In genomic region chr9:34054435-34054834, GRCm38 (mm10) we compare ENCODE assay signal across 10 mouse cellular contexts.
DNase-seq lines count a peak whose midpoint lies in the region; ATAC-seq and TF ChIP-seq lines count a peak whose summit lies in the region.
"Had no signal": no experiment of that assay in that cellular context is flagged by ENCODE, and none has a peak within 500 bp of the region (broad histone marks: within the 10 kb centered on the region; RNA-seq: fewer than 3 reads in every experiment).

No protein-coding gene starts in this region.

- no peaks in the 10 kb centered on the region for H3K4me1 ChIP-seq in heart, embryonic 10.5 days
- H3K4me1 ChIP-seq in cortical plate, adult 2 months (ENCODE audit: control insufficient read depth, insufficient read depth, low read length): no peaks in the 10 kb centered on the region
- no peaks in the 10 kb centered on the region for H3K4me1 ChIP-seq in neural tube, embryonic 11.5 days (ENCODE audit: control insufficient read depth, insufficient read depth, low read length)

- H3K9me3 ChIP-seq in heart, embryonic 10.5 days: no peaks in the 10 kb centered on the region
- no peaks in the 10 kb centered on the region for H3K9me3 ChIP-seq in neural tube, embryonic 11.5 days (ENCODE audit: control insufficient read depth, low read length)

- intact Hi-C loops in heart, postnatal 10 days (cut with DNase I): loop anchor here (5.0 to 10.0 kb wide), 2 partner anchors 433 to 960 kb away; partner anchors contain the start of gene Kirrel3

- no peak overlapping the region for H3K4me3 ChIP-seq in heart, embryonic 10.5 days
- H3K4me3 ChIP-seq in cortical plate, adult 2 months (ENCODE audit: insufficient read depth, low read length): no peak overlapping the region
- H3K4me3 ChIP-seq in neural tube, embryonic 11.5 days (ENCODE audit: low read depth, low read length): no peak overlapping the region
- H3K4me3 ChIP-seq: erythroblast, embryonic 14.5 days had no signal

- no peaks in the 10 kb centered on the region for H3K27me3 ChIP-seq in heart, embryonic 10.5 days (ENCODE audit: insufficient read depth, poor library complexity, severe bottlenecking)
- no peaks in the 10 kb centered on the region for H3K27me3 ChIP-seq in neural tube, embryonic 11.5 days (ENCODE audit: control insufficient read depth, insufficient read depth, low read length)

- no peaks in the 10 kb centered on the region for H3K36me3 ChIP-seq in heart, embryonic 10.5 days
- H3K36me3 ChIP-seq in neural tube, embryonic 11.5 days (ENCODE audit: control insufficient read depth, insufficient read depth, low read length): no peaks in the 10 kb centered on the region

- no peak; the same call in 1 of the 2 replicates for ATAC-seq in neural tube, embryonic 11.5 days (ENCODE audit: insufficient read depth, low FRiP score, low TSS enrichment)

- WGBS in heart, embryonic 10.5 days: 64% methylated on average over 2 of the region's 2 CpGs
- WGBS in neural tube, embryonic 11.5 days: 62% methylated on average over 2 of the region's 2 CpGs

- no peak overlapping the region for H3K27ac ChIP-seq in heart, embryonic 10.5 days
- H3K27ac ChIP-seq in cortical plate, adult 2 months (ENCODE audit: insufficient read depth, low read length): no peak overlapping the region
- H3K27ac ChIP-seq in neural tube, embryonic 11.5 days (ENCODE audit: low read depth, low read length): no peak overlapping the region

- peak; percentile 42 for TF ChIP-seq CTCF in cortical plate, adult 2 months (IDR thresholded peaks at IDR 0.05; ENCODE audit: extremely low read depth, insufficient read depth, low read length)

- no peak for TF ChIP-seq POLR2A in cortical plate, adult 2 months (IDR thresholded peaks at IDR 0.05; ENCODE audit: extremely low read depth, insufficient read depth, low read length)

- H3K4me2 ChIP-seq in neural tube, embryonic 11.5 days (ENCODE audit: low read depth): no peak overlapping the region

- no peak overlapping the region for H3K9ac ChIP-seq in neural tube, embryonic 11.5 days (ENCODE audit: low read length)

- peak; percentile 4 to 19 for DNase-seq in heart, postnatal 10 days
- DNase-seq in heart, embryonic 10.5 days (ENCODE audit: low spot score): no peak
- peak; percentile 4 for DNase-seq in lung, postnatal 10 days
- no peak for DNase-seq in lung, postnatal 36 days
- DNase-seq in neural tube, embryonic 11.5 days (ENCODE audit: low spot score): peak; percentile 15
- no peak for DNase-seq in B cell, adult 2 months
- DNase-seq: heart, postnatal 36 days; thymus, adult 18-20 months had no signal

Comparison
In these comparisons a context has a peak if more than half of its experiments do, and no peak if none do; other contexts are left out.
1. DNase-seq: peak in heart, postnatal 10 days (2 of 2), lung, postnatal 10 days (single experiment) and neural tube, embryonic 11.5 days (single experiment); none in heart, embryonic 10.5 days (single experiment), lung, postnatal 36 days (single experiment) and B cell, adult 2 months (0 of 2).